Mouse (Mus musculus) hindbrain, embryonic 12.5 days (tissue): Measurements from ENCODE around the gene Ceacam1. TPM values are rescaled to one million over a fixed set of nuclear protein-coding genes. Genes with fewer than 3 reads are reported as not detected.
A peak's percentile ranks its signal among the peaks of the same experiment; 100 is the strongest.
"Not testable (repeated sequence)": the region's sequence is repeated elsewhere in the genome, so short reads cannot be mapped to it uniquely, and the experiment has no call there.

Source experiments
- ATAC-seq: fragments of 200-750 bp; cut with Nextera tagmentation; 2 replicates; pipeline ENCODE4 v1.8.0; 2017; ENCODE audit warnings: moderate TSS enrichment; ENCODE audit not compliant: low FRiP score
- H3K27ac ChIP-seq: fragments of 300-500 bp; sonication (generic); 2 replicates; pipeline ENCODE4 v1.5.1; 2016; ENCODE audit warnings: mild to moderate bottlenecking
- H3K27me3 ChIP-seq: fragments of 300-500 bp; sonication (generic); 2 replicates; pipeline ENCODE4 v1.6.1; 2016; ENCODE audit warnings: mild to moderate bottlenecking
- H3K36me3 ChIP-seq: fragments of 300-500 bp; sonication (generic); 2 replicates; pipeline ENCODE4 v1.6.1; 2016; ENCODE audit warnings: mild to moderate bottlenecking
- H3K4me1 ChIP-seq: fragments of 300-500 bp; sonication (generic); 2 replicates; pipeline ENCODE4 v1.6.1; 2016
- H3K4me2 ChIP-seq: fragments of 300-500 bp; sonication (generic); replicated peaks from 2 replicates; pipeline ENCODE4 v1.6.1; 2016; ENCODE audit warnings: mild to moderate bottlenecking
- H3K4me3 ChIP-seq: fragments of 300-500 bp; sonication (generic); 2 replicates; pipeline ENCODE4 v1.5.1; 2016; ENCODE audit warnings: mild to moderate bottlenecking
- H3K9ac ChIP-seq: fragments of 300-500 bp; sonication (generic); 2 replicates; pipeline ENCODE4 v1.6.1; 2016; ENCODE audit warnings: mild to moderate bottlenecking, moderate library complexity
- H3K9me3 ChIP-seq: fragments of 300-500 bp; sonication (generic); replicated peaks from 2 replicates; pipeline ENCODE4 v1.6.1; 2016; ENCODE audit warnings: mild to moderate bottlenecking
- WGBS: fragments of 180-500 bp; shearing (Covaris S2); methylation state at CpG from one replicate; pipeline ENCODE4 v1.1.7; 2016; 5-methylcytosine and 5-hydroxymethylcytosine counted together
- polyA plus RNA-seq: library from polyadenylated mRNA; unstranded; fragments of >200 nt; fragmentation: Nextera tagmentation; extraction: Ambion mirVana; gene quantifications from 2 replicates; pipeline ENCODE4 v1.2.1, GENCODE M21; 2016

The Ceacam1 gene
- polyA plus RNA-seq, 1 experiment from 2014 or later: 0.81 TPM

DNA sequence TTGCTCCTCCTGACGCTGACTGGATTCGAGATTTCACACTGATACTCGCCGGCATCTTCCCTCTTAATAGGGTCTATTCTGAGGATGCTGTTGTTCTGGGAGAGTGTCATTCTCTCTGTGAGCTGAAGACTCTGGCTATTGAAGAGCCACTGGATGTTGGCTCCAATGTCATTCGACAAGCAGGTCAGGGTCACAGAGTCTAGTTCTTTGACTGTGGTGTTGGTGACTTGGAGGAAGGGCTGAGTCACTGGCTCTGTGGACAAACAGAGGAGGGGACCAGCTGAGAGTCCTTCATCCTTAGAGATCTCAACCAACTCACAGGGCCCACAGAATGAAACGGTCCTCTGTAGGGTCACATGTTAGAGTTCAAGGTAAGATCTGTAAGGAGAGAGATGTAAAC, 5.6 kb downstream of the Ceacam1 start:
- 74% methylated on average over 6 of the region's 6 CpGs for WGBS
- H3K4me3 ChIP-seq, H3K9ac ChIP-seq, H3K27me3 ChIP-seq, H3K4me1 ChIP-seq, H3K4me2 ChIP-seq, H3K27ac ChIP-seq, ATAC-seq, H3K9me3 ChIP-seq, H3K36me3 ChIP-seq: not testable (repeated sequence)

DNA sequence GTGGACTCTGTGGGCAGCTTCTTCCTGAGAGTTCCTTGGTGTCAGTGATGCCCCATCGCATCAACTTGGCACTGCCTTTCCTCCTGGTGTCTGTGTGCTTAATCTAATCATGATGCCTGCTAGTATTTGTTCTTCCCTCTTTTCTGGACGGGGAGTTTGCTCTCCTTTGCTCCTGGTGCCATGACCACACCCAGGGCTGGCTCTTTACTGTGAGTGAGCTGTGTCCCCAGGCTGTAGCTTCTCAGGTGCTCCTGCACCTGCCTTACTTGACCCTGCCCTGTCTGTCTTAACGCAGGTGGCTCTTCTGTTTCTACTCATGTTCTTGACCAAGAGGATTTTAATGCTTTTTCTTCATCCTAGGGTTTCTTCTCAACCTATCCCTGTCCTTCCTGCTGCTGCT, 11.8 kb downstream of the Ceacam1 start:
- not testable (repeated sequence) for ATAC-seq, H3K9ac ChIP-seq, H3K4me1 ChIP-seq, H3K27me3 ChIP-seq, H3K36me3 ChIP-seq, H3K9me3 ChIP-seq, H3K4me2 ChIP-seq, H3K27ac ChIP-seq, H3K4me3 ChIP-seq
- 75% methylated on average over 3 of the region's 3 CpGs for WGBS

DNA sequence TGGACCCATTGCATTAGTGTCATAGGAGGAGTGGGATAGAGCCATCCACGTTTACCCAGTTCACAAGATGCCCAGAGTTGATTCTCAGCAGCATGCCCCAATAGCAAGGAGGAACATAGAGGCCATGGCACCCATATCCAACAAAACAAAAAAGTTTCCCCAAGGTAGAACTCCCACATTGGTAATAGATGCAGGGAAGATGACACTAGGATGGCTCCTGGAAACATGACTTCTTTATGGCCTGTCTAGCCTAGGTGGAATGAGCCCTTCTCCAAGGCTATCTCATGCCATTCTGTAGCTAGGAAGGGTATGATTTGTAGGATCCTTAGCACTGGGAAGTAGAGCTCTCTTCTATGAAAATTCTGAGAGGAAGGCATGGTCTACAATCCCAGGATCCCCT, 12.4 kb downstream of the Ceacam1 start:
- H3K27me3 ChIP-seq: no peaks in the 10 kb centered on the region
- no peaks in the 10 kb centered on the region for H3K9me3 ChIP-seq
- no peaks in the 10 kb centered on the region for H3K4me1 ChIP-seq
- no peak overlapping the region for H3K4me3 ChIP-seq
- no peak for ATAC-seq
- H3K36me3 ChIP-seq: no peaks in the 10 kb centered on the region
- no peak overlapping the region for H3K27ac ChIP-seq
- WGBS: 73% methylated on average over 1 of the region's 1 CpGs
- H3K4me2 ChIP-seq: no peak overlapping the region
- no peak overlapping the region for H3K9ac ChIP-seq

DNA sequence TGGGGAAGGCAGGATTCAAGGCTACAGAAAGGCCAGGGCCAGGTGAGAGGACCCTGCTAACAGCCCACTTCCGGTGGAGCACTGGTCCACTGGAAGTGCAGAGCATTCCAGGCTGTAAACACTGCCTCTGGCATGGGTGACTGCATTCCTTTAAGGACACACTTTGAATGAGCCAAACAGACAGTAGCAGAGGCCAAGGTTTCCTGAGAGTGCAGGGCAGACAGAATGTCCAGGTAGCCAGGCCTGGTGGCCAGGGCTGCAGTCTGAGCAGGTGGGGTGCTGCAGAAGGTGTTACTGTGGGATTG, 15.4 kb downstream of the Ceacam1 start:
- not testable (repeated sequence) for H3K27me3 ChIP-seq, H3K27ac ChIP-seq, ATAC-seq, H3K4me2 ChIP-seq, H3K9ac ChIP-seq, H3K36me3 ChIP-seq, H3K4me1 ChIP-seq, H3K9me3 ChIP-seq, H3K4me3 ChIP-seq
- no CpG with 5 or more reads among the region's 1 CpGs for WGBS

DNA sequence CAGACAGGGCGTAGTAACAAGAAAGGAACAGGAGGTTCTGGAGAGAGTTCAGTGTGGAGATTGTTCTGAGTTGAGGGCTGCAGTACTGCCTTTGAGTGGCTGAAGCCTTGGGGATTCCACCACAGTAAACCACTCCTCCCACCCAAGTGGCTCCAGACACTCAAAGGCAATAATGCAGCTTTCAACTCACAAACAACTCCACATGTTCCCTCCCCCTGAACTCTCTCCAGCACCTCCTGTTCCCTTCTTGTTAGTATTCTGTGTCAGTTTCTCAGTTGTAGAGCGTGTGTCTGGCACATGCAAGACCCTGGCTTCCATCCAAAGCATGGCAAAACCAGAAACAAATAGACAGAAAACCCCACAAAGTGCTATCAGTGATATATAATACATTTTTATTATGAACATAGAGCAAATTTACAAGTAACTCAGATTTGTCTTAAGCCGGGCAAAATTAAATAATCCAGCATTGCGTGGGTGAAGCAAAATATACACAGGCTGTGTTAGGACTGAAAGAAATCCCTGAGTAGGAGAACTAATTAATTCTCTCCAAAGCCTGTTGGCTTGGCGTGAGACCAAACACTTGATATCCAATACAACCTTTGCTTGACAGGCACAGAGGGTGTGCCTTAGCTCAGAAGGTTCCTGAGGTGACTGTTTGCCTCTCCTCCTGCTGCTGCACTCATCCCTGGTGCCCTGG, 15.9 kb downstream of the Ceacam1 start:
- not testable (repeated sequence) for H3K36me3 ChIP-seq, H3K4me2 ChIP-seq, H3K4me1 ChIP-seq, H3K9me3 ChIP-seq, H3K27me3 ChIP-seq, H3K27ac ChIP-seq, H3K9ac ChIP-seq, H3K4me3 ChIP-seq
- peak; percentile 68; the same call in 1 of the 2 replicates for ATAC-seq
- WGBS: 60% methylated on average over 4 of the region's 5 CpGs

DNA sequence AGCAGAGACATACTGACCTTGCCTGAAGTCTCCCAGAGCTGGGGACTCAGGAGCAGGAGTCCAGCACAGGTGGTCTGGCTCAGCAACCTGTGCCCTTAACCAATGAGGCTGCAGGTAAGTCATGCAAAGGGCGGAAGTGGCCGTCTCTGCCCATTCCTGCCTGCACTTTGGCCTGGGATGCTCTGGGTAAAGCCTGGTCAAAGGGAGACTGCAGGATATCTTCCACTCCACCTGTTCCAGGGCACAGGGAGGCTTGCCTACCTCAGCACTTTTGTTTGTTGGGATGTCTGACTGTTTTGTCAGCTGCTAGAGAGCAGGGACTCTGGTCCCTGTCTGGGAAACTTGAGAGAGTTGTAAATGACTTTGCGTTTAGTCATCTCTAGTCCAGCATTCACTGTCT, 25.3 kb downstream of the Ceacam1 start:
- H3K36me3 ChIP-seq: no peaks in the 10 kb centered on the region
- no peak overlapping the region for H3K4me2 ChIP-seq
- no peaks in the 10 kb centered on the region for H3K9me3 ChIP-seq
- H3K27ac ChIP-seq: no peak overlapping the region
- no peak overlapping the region for H3K9ac ChIP-seq
- no peaks in the 10 kb centered on the region for H3K4me1 ChIP-seq
- H3K4me3 ChIP-seq: no peak overlapping the region
- ATAC-seq: no peak
- 73% methylated on average over 3 of the region's 3 CpGs for WGBS
- no peaks in the 10 kb centered on the region for H3K27me3 ChIP-seq

DNA sequence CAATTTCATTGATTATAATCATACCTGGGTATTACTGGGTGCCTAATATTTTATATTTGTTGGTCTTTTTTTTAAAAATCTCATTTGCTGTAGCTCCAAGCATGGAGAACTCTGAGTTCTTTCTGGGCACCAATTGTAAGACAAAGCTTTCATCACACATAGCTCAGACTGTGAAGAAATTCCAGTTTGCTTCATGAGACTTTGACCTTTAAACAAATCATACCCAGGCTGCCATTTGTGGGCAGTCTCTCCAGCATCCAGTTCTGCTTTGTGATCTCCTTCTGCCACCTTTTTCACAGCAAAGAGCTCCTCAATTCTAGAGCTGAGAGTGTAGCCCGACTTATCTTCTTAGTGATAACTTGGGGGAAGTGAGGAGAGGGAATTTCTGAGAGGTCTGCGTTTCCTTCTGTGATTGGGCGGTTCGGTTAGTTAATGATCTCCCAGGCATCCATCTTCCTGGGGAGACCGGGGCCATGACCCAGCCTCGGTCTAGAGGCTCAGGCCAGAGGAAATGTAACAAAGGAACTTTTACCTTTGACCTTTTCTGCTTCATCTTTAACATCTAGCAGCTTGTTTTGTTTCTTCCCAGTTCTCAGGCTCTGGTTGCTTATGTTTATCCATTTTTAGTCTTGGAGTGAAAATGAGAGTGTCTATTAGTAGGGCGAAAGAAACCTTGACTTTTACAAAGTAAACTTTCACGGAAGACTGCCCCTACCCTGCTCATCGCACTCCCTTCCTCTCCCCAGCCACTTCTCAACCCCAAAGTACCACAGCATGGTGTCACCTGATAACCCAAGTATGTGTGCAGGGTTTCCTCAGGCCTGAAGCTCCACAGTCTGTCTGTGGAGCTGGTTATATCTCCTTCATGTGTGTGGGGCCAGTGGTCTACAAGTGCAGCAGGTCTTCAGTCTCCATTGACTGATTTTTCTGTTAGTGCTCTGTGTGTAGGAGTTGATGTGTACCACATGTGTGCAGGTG, 27.2 kb downstream of the Ceacam1 start:
- 51% methylated on average over 9 of the region's 9 CpGs for WGBS

DNA sequence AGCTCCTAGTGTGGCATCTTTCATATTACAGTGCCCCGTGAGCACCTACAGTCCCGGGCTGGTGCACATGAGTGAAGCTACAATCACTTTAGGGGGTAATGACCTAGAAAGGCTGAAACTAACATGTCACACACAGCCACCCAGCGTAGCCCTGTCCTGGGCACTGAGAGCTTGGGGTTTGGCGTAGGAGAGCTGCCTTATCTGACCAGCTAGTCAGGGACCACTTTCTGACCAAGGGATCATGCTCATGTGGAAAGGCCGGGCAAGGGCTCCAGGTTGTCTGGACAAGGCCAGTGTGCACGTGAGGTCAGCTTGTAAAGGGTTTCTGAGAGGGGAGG, 36.6 kb downstream of the Ceacam1 start:
- Histone ChIP-seq H3K36me3 (no peaks in the 10 kb centered on the region), H3K27me3 (no peaks in the 10 kb centered on the region), H3K4me3 (no peak overlapping the region), H3K4me1 (no peaks in the 10 kb centered on the region), H3K27ac (no peak overlapping the region), H3K9ac (no peak overlapping the region), H3K4me2 (no peak overlapping the region), H3K9me3 (no peaks in the 10 kb centered on the region)
- no peak for ATAC-seq
- 89% methylated on average over 6 of the region's 6 CpGs for WGBS

More for the DNA sequence above, 27.2 kb downstream of the Ceacam1 start:
- Histone ChIP-seq H3K9ac (no peak overlapping the region), H3K4me2 (no peak overlapping the region), H3K4me3 (no peak overlapping the region), H3K9me3 (no peaks in the 10 kb centered on the region), H3K27me3 (no peaks in the 10 kb centered on the region), H3K36me3 (no peaks in the 10 kb centered on the region), H3K27ac (no peak overlapping the region), H3K4me1 (no peaks in the 10 kb centered on the region)
- no peak for ATAC-seq

DNA sequence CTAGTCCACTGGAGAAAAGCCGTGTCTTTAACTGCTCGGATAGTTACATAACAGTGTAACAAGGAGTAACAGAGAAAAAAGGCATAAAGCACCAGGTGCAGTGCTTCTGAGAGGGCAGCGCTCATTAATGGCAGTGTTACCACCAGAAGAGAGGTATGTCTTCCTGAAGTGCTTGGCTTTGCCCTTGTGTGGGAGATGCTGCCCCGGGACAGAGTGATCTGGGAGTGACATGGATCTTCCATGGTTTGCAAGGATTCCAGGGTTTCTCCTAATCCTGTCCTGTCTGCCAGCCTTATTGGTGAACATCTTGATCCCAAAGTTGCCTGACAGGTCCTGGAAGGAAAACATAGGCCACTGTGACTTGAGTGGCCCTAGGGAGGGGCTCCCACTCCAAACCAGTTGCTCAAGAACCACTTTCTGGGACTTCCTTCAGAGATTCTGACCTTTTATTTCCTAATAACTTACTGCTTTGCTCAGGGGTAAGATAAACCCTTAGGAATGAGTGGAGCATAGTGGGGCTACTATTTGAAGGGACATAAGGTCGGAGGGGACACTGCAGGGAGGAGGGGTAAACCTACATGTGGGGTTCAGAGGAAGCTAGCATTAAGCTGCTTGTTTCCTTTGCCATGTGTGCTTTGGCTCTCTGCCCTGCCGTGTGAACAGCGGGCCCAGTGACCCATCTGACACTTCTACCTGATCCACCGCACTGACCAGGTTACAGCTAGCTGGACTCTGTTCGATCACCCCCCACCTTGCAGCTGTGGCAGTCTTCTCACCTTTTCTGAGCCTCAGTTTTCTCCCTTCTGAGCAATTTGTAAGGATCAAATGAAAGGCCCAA, 37.2 kb downstream of the Ceacam1 start:
- no peaks in the 10 kb centered on the region for H3K27me3 ChIP-seq
- H3K4me1 ChIP-seq: no peaks in the 10 kb centered on the region
- ATAC-seq: no peak
- no peaks in the 10 kb centered on the region for H3K36me3 ChIP-seq
- WGBS: 90% methylated on average over 9 of the region's 9 CpGs
- H3K9me3 ChIP-seq: no peaks in the 10 kb centered on the region
- H3K9ac ChIP-seq: no peak overlapping the region
- H3K4me2 ChIP-seq: no peak overlapping the region
- H3K4me3 ChIP-seq: no peak overlapping the region
- H3K27ac ChIP-seq: no peak overlapping the region

DNA sequence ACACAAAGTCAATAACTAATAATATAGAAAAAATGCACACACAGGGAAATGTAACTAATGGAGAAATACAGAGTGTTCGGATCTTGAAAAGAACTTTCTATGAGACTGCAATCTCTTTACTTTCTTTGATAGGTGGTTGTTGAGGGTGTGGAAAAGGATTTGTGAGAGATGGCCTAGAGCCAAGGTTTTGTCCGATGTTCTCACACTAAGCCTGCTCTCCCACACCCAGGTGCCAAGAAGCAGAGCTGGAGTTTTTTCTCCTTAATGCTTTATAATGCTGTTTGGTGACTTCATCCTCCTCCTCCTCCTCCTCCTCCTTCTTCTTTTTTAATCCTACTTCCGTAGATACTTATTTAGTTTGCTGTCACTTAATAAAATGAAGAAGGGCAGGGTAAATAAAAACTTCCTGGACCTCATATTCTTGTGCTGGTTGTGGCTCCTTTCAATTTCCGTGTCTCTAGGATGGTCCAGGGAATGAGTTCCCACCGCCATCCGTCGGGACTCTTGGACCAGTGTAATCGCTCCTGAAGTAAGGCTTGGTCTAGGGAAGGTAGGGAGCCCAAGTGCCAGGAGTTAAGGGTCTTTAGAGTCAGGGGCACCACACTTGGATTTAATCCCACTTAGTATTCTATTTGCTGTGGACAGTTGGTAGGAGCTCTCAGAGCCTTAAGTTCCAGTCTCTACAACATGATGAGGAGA, 38.1 kb downstream of the Ceacam1 start:
- ATAC-seq: no peak
- 91% methylated on average over 8 of the region's 8 CpGs for WGBS

DNA sequence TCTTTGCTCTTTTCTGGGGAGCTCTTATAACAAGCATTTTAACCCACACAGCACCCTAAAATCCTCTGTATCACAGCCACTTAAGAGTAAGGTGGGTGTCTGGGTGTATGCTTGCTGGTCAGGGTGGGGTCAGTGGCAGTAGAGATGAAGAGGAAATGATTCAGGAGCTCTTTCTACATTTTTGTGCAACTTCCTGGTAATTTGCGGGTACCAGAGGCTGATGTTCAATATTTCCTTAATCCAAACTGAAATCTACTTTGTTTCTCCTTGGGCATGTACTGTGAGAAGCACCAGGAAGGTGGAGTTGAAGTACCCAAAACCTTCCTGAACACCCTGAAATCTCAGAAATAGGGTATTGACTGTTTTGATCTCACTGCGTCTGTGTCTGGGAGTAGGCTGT, 40.7 kb downstream of the Ceacam1 start:
- H3K9ac ChIP-seq: no peak overlapping the region
- peaks cover 13% of the 10 kb centered on the region for H3K4me1 ChIP-seq
- H3K9me3 ChIP-seq: no peaks in the 10 kb centered on the region
- H3K27me3 ChIP-seq: no peaks in the 10 kb centered on the region
- no peak overlapping the region for H3K4me3 ChIP-seq
- no peak overlapping the region for H3K27ac ChIP-seq
- WGBS: 82% methylated on average over 2 of the region's 2 CpGs
- H3K4me2 ChIP-seq: no peak overlapping the region
- no peaks in the 10 kb centered on the region for H3K36me3 ChIP-seq
- ATAC-seq: no peak

More for the DNA sequence above, 38.1 kb downstream of the Ceacam1 start:
- H3K36me3 ChIP-seq: no peaks in the 10 kb centered on the region
- H3K9ac ChIP-seq: no peak overlapping the region
- H3K4me2 ChIP-seq: no peak overlapping the region
- no peaks in the 10 kb centered on the region for H3K27me3 ChIP-seq
- H3K4me3 ChIP-seq: no peak overlapping the region
- H3K27ac ChIP-seq: no peak overlapping the region
- H3K4me1 ChIP-seq: 0 out of 2 replicates have a peak, but pooled peaks cover 3% of the 10 kb centered on the region
- no peaks in the 10 kb centered on the region for H3K9me3 ChIP-seq

DNA sequence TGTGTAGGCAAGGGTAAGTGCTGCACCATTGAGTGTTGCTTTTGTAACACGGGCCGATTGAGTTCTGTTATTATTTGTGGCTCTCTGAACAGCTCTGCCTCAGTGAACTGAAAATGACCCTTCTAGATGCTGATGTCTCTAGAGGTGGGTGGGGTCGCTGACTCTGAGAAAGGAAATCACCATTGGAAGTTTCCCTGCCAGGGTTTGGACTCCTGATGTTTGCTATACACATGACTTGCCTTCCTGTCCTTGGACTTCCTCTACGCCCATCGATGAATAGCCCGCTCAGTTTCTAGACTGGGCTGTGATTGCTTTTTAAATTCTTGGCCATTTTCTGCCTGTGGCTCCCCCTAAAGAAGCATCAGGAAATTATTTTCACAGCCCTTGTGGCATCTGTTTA, 41.2 kb downstream of the Ceacam1 start:
- WGBS: 83% methylated on average over 6 of the region's 6 CpGs
- Histone ChIP-seq H3K27me3 (no peaks in the 10 kb centered on the region), H3K9ac (no peak overlapping the region), H3K4me2 (no peak overlapping the region), H3K27ac (no peak overlapping the region), H3K4me3 (no peak overlapping the region), H3K36me3 (no peaks in the 10 kb centered on the region), H3K9me3 (no peaks in the 10 kb centered on the region), H3K4me1 (peaks cover 13% of the 10 kb centered on the region)
- no peak for ATAC-seq
